Mouse (Mus musculus) gastrocnemius, postnatal 14 days (tissue): ENCODE measurements around the gene Cpt1b. TPM values are rescaled to one million over a fixed set of nuclear protein-coding genes. Genes with fewer than 3 reads are reported as not detected.
"Not testable (repeated sequence)": the region's sequence is repeated elsewhere in the genome, so short reads cannot be mapped to it uniquely, and the experiment has no call there.

Source experiments
- DNase-seq: peaks from one replicate; pipeline ENCODE4 v3.0.0; 2021; ENCODE audit warnings: mixed read lengths
- intact Hi-C: fragments of 180-260 bp; cut with DNase I; formaldehyde crosslinking; loops from one replicate; pipeline ENCODE4 v1.15.1; 2025; ENCODE audit warnings: low total_unique reads
- total RNA-seq, 2 experiments: library from RNA; stranded (reverse); gene quantifications; 2 replicates each; pipeline ENCODE4 v1.2.3; 2021

Gene Cpt1b
- total RNA-seq, 2 experiments from 2014 or later = 230 to 289 TPM

DNA sequence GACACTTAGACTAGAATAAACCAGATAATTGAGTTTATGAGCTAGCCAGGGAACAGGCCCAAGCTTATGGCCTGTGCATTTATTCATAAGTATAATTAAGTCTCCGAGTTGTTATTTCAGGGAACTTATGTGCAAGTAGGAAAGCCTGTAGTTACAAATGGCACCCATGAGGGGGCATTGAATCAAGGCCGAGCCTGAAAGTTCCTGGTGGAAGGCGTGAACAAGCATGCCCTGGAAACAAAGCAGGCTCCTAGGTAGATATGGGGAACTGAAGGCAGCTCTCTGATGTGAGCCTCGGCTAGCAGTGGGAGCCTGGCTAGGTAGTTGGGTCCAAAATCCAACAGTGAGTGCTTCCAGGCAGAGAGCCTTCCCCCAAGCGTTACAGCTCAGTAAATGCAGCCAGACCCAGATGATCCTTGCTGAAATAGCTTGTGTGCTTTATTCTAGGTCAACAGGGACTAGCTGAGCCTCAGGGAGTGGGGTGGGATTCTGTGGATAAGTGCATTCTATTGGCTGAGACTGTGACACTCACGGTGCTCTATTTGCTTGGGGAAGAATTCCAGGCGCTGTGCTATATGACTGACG is 16.9 kb upstream of the Cpt1b start:
- no peak for DNase-seq
- intact Hi-C loops = no loop called here

DNA sequence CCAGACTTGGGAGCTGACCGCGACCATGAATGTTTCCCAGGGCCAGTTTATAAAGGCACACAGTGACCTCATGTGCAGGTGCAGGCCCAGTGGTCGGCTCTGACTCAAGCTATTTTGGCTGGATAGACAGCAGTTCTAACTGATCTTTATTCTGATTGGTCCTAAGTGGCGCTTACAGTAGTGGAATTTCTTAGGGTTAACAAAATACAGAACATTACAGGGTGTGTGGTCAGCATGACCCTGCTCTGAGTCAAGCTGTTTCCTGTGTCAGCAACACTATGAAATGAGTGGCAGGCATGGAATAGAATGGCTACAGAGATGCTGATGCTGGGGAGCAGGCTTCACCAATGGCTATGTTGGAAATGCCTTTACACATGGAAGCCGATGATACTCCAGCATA is 10.2 kb upstream of the Cpt1b start:
- intact Hi-C loops = no loop called here

DNA sequence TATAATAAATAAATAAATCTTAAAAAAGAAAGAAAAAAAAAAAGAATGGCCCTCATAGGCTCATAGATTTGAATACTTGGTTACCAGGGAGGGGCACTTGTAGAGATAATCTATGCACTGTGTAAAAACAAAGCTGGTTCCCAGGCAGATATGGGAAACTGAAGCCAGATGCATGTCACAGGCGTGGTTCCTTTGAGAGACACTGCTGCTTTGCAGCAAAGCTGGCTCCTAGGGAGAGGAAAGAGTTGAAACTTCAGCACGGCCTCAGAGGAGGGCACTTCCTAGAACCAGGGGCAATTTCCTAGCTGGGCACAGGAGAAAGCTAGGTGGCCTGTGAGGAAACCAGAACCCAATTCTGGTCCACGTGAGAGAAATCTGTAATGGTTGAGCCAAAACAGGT is 8.5 kb upstream of the Cpt1b start:
- DNase-seq = no peak
- intact Hi-C loops = no loop called here

More for the DNA sequence above, 10.2 kb upstream of the Cpt1b start:
- no peak for DNase-seq

GRCm38 (mm10) chr15:89432946-89433345 is 7.3 kb upstream of the Cpt1b start:
- no peak for DNase-seq
- intact Hi-C loops = no loop called here

- DNase-seq = no peak
- intact Hi-C loops = no loop called here
These were observed 6.1 kb upstream of the Cpt1b start for GRCm38 (mm10) chr15:89431806-89432205.

DNA sequence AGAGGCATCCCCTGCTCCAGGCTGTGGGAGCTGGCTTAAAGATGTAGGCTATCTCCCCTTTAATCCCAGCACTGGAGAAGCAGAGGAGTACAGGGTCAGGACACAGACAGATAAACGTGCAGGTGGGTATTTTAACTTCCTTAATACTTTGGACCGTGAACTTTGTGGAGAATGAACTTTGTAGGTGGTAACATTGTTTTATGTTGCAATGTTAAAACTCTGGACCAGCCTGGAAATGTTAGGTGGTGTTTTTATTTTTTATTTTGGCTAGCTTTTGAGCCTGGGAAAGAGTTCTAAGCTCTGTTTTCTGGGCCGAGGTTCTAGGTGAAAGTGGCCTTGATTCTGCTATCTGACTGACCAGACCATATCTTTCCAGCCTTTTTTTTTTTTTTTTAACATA is 5.6 kb upstream of the Cpt1b start:
- intact Hi-C loops = no loop called here
- no peak for DNase-seq

DNA sequence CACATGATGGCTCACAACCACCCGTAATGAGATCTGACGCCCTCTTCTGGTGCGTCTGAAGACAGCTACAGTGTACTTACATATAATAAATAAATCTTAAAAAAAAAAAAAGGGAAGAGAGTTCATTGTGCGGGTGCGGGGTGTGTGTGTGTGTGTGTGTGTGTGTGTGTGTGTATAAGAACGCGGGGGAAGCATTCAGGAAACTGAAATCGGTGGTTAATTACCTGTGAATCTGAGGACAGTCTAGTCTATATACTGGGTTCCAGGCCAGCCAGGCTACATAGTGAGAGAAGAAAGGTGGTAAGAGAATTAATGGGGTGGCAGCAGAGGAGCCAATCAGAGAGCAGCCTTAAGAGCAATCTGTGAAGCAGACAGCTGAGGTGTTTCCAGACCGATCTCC is 5.1 kb upstream of the Cpt1b start:
- DNase-seq, intact Hi-C loops: not testable (repeated sequence)

DNA sequence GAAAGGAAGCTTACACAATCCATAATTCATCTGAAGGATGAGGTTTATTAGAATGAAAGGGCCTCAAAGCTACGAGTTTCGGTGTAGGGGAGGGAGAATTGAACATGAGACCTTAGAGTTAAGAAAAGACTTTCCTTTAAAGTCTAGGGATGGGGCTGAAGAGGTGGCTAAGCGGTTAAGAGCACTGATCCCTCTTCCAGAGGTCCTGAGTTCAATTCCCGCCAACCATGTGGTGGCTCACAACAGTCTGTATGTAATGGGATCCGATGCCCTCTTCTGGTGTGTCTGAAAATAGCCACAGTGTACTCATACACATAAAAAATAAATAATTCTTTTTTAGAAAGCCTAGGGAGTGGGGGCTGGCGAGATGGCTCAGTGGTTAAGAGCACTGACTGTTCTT is 4.7 kb upstream of the Cpt1b start:
- intact Hi-C loops = no loop called here

DNA sequence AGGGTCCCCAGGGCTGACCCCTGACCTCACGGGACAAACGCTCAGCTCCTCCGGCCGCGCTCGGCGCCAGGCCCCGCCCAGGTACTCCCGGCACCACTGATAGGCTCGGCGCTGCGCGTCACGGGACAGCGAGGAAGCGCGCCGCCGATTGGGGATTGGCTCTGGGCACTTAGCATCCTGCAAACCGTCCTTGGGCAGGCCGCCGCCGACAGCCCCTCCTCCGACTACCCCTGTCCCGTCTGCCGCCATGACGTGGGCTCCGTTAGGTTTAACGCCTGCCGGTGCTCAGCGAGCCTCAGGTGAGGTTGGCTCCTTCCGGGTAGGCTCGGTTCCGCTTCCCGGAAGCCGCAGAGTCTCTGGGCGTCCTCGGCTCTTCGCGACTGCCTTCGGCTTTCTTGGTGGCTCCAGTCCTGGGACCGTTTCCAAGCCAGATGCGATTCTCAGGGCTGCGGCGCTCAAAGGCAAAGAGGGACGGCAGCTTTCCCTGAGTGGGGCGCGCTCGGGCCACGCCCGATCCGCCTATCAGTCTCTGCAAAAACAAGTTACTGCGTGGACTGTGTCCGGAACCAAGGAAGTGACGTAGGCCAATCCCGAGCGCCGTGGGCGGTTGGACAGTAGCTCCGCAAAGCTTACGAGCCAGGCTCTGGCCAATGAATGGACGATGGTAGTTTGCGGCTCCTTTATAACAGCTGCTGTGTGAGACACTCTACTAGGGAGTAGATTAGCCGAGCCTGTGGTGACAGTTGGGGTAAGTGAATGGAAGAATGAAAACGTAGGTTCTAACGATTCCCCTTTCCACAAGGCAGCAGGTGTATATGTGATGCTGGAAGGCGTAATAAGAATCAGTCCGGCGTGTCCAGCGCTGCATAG is 3.9 kb upstream of the Cpt1b start, which contains the start of the genes C730034F03Rik, Gm44502 and Chkb:
C730034F03Rik (plus strand) TSS at position 238 of the 870 bp plus-strand sequence.
Gm44502 (minus strand) TSS at position 345 of the 870 bp plus-strand sequence.
Chkb (minus strand) TSS at position 557 of the 870 bp plus-strand sequence.
- peak; percentile 95 for DNase-seq
- intact Hi-C loops = no loop called here

More for the DNA sequence above, 4.7 kb upstream of the Cpt1b start:
- DNase-seq = no peak

GRCm38 (mm10) chr15:89428821-89429351 is 3.2 kb upstream of the Cpt1b start:
- intact Hi-C loops = no loop called here
- DNase-seq = no peak

DNA sequence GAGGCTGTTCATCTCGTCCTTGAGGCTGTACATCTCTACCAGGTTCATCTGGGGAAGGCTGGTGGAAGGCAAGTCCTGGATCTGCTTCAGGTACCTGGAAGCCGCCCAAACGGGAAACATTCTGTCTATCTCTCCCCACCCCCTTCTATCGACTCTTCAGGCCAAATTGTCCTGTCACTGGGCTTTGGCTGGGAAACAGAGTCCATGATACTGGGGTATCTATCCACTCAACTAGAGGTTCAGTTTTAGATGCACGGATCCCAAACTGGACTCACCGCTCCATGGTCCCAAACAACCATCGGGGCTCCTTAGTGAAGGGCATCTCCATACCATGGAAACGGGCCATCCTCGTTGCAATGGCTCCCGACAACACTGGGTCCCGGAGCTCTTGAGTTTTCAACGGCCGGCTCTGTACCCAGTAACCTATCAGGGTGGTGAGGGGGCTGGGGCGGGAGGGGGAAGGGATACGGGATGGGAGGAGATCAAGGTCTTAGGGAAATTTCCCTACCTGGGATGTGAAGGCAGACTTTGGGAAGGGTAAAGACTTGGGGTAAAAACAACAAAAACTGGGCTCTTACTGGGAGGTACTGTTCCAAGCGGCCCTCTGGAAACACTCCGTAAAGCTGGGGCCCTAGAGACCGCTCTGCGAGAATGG is 2.6 kb upstream of the Cpt1b start:
- no peak for DNase-seq
- intact Hi-C loops = no loop called here

DNA sequence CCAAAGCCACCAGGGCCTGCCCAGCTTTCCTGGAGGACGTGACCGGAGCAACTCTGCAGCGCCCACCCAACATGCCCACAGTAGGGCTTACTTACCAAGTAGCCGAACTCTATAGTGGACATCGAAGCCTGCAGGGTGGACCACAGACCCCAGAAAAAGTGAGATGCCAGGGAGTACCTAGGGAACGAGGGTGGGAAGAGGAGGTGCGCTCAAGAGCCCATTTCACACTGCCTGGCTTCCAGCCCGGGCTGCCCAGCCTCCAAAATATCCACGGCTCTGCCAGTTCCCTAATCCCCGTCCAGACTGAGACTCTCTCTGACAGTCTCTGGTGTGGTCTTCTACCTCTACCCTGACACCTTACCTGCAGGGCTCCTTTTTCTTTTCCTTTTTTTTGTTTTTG is 1.1 kb upstream of the Cpt1b start:
- intact Hi-C loops = no loop called here
- DNase-seq = no peak

DNA sequence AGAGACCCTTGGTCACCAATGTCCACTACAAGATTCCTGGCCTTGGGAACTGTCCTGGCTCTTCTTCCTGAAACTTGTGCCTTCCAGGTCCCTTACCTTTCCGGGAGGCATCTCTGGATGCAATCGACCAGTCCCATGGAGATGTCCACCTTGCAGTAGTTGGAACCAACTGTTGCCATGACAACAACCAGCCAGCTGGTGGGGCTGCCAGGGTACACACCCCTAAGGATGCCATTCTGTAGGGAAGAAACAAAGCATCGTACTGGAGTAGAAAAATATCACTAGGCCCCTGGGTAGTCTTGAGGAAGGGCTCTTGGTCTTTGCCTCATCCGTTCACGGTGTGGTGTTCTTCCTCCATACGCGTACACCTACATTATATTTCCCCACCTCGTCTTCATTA is 1.0 kb downstream of the Cpt1b start:
- DNase-seq = no peak
- intact Hi-C loops = no loop called here

DNA sequence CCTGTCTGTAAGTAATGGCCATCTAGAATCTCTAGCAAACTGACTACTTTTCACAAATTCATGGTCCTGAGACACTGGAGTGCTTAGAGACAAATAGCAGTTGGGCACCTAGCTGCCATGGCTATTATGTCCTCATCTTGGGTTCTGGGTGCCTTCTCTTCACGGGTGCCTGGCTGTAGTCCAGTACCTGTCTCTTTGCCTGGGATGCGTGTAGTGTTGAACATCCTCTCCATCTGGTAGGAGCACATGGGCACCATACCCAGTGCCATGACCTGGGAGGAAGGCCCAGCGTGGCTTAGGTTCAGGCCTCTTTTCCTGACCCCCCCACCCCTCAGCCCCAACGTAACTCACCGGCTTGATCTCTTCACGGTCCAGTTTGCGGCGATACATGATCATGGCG is 3.7 kb downstream of the Cpt1b start:
- no peak for DNase-seq
- intact Hi-C loops = no loop called here

DNA sequence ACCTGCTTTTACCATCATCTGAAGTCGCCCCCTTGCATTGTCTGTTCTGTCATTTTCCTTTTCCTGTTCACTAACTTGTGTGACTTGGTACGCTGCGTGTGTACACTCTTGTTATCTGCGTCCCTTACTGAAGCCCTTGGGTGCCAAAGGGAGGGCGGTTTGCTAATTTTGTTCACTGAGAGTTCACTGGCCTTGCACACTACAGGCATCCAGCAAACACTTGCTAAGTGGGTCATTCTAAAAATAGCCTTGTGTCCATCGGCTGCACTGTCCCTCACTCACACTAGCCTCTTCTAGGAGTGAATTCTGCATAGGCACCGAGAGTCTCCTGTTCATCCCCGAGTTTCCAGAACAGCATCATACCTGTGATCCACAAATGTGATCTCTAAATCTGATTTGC is 10.4 kb downstream of the Cpt1b start:
- DNase-seq = no peak
- intact Hi-C loops = no loop called here

- intact Hi-C loops = no loop called here
- no peak for DNase-seq
These were observed 15.5 kb downstream of the Cpt1b start, which contains the start of gene Syce3 for GRCm38 (mm10) chr15:89410118-89410517. TSS of gene Syce3 (minus strand) at chr15:89410503.

GRCm38 (mm10) chr15:89406691-89407090 is 19.0 kb downstream of the Cpt1b start:
- DNase-seq = no peak
- intact Hi-C loops = no loop called here

DNA sequence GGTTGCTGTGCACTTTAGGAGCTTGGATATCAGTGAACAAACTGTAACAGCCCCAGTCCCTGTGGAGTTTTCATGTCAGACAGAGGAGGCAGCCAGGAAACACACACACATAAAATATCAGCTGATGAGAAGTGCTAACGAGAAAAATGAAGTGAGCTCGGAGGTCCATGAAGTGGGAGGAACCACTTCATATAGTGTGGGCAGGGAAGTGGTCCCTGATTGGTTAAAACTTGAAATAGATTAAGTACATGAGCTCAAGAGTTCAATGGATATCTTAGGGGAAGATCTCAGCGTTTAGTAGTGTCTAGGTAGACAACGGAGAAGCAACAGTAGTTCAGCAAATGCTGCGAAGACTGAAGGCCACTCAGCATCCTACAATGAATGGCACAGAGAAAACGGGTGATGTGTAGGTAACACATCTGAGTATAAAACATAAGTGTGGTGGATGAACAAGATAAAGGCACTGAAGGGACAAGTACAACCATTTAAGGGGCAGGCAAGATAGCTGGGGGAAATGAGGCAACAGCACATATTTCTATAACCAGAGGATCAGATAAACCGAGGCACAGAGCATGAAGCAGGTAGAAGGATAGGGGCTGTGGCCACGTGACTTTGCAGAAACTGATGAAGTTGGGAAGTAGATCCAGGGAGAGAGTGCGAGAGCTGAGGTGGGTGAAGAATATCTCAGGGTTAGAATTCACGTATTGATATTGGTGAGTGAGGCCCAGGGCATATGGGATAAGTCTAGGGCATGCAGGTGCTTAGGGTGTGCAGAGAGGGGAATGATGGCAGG is 20.6 kb downstream of the Cpt1b start:
- no peak for DNase-seq
- intact Hi-C loops = no loop called here

GRCm38 (mm10) chr15:89402471-89402870 is 23.2 kb downstream of the Cpt1b start:
- intact Hi-C loops = no loop called here
- DNase-seq = no peak
